Comparison of ENCODE assay signal across 15 mouse cellular contexts in the genomic region with DNA sequence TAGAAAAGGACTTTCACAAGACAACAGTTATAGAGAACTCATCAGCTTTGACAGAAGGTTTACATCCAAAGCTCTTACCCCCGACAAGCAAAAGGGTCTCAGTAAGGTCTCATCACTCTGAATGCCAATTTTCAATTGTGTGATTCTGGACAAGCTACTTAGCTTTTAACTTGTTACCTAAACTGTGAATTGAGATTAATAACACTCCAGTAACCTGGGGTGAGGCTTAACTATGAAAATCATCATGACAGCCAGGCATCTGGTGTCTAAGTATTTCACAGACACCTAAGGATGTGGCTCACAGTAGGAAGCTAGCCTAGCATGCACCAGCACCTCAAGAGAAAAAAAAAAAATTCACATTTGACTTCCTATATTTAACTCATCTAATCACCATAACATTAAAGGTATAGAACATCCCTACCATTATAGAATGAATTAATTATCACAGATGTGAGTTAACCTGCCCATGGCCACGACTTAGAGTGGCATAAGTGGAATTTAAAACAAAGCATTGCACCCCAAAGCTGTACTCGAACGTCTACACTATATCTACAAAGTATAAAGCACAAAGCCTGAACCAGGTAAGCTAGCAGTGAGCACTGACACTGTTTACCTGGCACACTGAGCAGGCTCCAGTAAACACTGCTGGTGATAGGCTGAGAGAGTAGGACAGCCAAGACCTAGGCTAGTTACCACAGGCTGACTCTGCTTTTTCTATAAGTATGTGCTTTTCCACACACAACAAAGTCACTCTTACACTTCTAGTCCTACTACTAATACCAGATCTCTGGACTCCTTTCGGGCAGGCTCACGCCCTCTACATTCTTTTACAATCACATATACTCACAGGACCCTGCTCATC. TPM values are rescaled to one million over a fixed set of nuclear protein-coding genes. Genes with fewer than 3 reads are reported as not detected.
DNase-seq lines count a peak whose midpoint lies in the region; ATAC-seq and TF ChIP-seq lines count a peak whose summit lies in the region.
"Had no signal": no experiment of that assay in that cellular context is flagged by ENCODE, and none has a peak within 500 bp of the region (broad histone marks: within the 10 kb centered on the region; RNA-seq: fewer than 3 reads in every experiment).

No protein-coding gene starts in this region.

- no peak overlapping the region for H3K4me2 ChIP-seq in midbrain, postnatal 0 days (ENCODE audit: low read depth, low read length, poor library complexity, severe bottlenecking)

- H3K27me3 ChIP-seq in midbrain, postnatal 0 days (ENCODE audit: insufficient read depth, low read length) = no peaks in the 10 kb centered on the region
- no peaks in the 10 kb centered on the region for H3K27me3 ChIP-seq in midbrain, embryonic 10.5 days (ENCODE audit: low read depth, poor library complexity, severe bottlenecking)
- H3K27me3 ChIP-seq: Patski had no signal

- H3K27ac ChIP-seq in midbrain, postnatal 0 days (ENCODE audit: low read depth, low read length) = no peak overlapping the region
- H3K27ac ChIP-seq in midbrain, embryonic 10.5 days (replicated peaks) = no peak overlapping the region
- no peak overlapping the region for H3K27ac ChIP-seq in left cerebral cortex, adult 2 months

- peak; percentile 68 for DNase-seq in heart, adult 11 months
- no peak for DNase-seq in heart, postnatal 14 days
- peak; percentile 27 for DNase-seq in midbrain, postnatal 0 days (ENCODE audit: low spot score)
- DNase-seq in midbrain, embryonic 10.5 days (ENCODE audit: low spot score) = no peak
- DNase-seq in naive thymus-derived CD4-positive, alpha-beta T cell, adult 2 months (ENCODE audit: low read depth) = peak; percentile 62
- no peak for DNase-seq in left cerebral cortex, postnatal 25 days (ENCODE audit: low spot score in 2 of 2)
- no peak for DNase-seq in left cerebral cortex, adult 2 months (ENCODE audit: extremely low spot score in 1 of 2, low spot score in 2 of 2)
- DNase-seq: adrenal gland, adult 8-10 months; lung, postnatal 10 days had no signal

- no peak for ATAC-seq in midbrain, postnatal 0 days (ENCODE audit: low FRiP score)
- peak; percentile 18 for ATAC-seq in activated CD4-positive, CD25-positive, alpha-beta regulatory T cell, adult 4 months
- ATAC-seq: intestine, embryonic 16.5 days; midbrain, embryonic 16.5 days; Patski had no signal

- no peaks in the 10 kb centered on the region for H3K36me3 ChIP-seq in midbrain, postnatal 0 days (ENCODE audit: insufficient read depth, low read length)
- H3K36me3 ChIP-seq in midbrain, embryonic 10.5 days = peaks cover 17% of the 10 kb centered on the region

- TF ChIP-seq CTCF in midbrain, postnatal 0 days (IDR thresholded peaks at IDR 0.05) = no peak
- no peak for TF ChIP-seq CTCF in left cerebral cortex, adult 2 months (IDR thresholded peaks at IDR 0.05)

- WGBS in midbrain, postnatal 0 days = 74% methylated on average over 6 of the region's 6 CpGs
- 84% methylated on average over 6 of the region's 6 CpGs for WGBS in midbrain, embryonic 10.5 days

- no peaks in the 10 kb centered on the region for H3K9me3 ChIP-seq in midbrain, postnatal 0 days (ENCODE audit: low read length)
- no peaks in the 10 kb centered on the region for H3K9me3 ChIP-seq in midbrain, embryonic 10.5 days (replicated peaks)

- H3K4me1 ChIP-seq in midbrain, postnatal 0 days (ENCODE audit: insufficient read depth, low read length) = peaks cover 2% of the 10 kb centered on the region; the same call in 1 of the 2 replicates
- peaks cover 42% of the 10 kb centered on the region for H3K4me1 ChIP-seq in midbrain, embryonic 10.5 days

- no peak overlapping the region for H3K4me3 ChIP-seq in midbrain, postnatal 0 days (ENCODE audit: low read depth, low read length)
- no peak overlapping the region for H3K4me3 ChIP-seq in midbrain, embryonic 10.5 days
- no peak overlapping the region for H3K4me3 ChIP-seq in left cerebral cortex, adult 2 months

- no peak overlapping the region for H3K9ac ChIP-seq in midbrain, postnatal 0 days (replicated peaks; ENCODE audit: low read length, poor library complexity, severe bottlenecking)

- intact Hi-C loops in heart, postnatal 14 days (cut with DNase I) = no loop called here
- intact Hi-C loops in left cerebral cortex, postnatal 25 days (cut with DNase I) = no loop called here
- intact Hi-C loops in left cerebral cortex, adult 2 months (cut with DNase I) = no loop called here

RNA-seq across cellular contexts. Expression of gene Gm10300, which starts 32.8 kb away (rescaled TPM):
- under 1 TPM; 0.15 to 0.19 TPM for total RNA-seq in heart, postnatal 14 days (2021)
- total RNA-seq in midbrain, postnatal 0 days (2014; rRNA removed) = 0.05 TPM in 1 of 2 replicates, not detected in the other
- polyA plus RNA-seq in midbrain, postnatal 0 days (2015; fragmentation: Nextera tagmentation; extraction: Ambion mirVana) = 0.06 TPM in 1 of 2 replicates, not detected in the other
- not detected in 2 replicates for polyA plus RNA-seq in midbrain, embryonic 10.5 days (2016; fragmentation: Nextera tagmentation; extraction: Ambion mirVana)
- polyA plus RNA-seq in activated CD4-positive, CD25-positive, alpha-beta regulatory T cell, adult 4 months (2017; shearing (Covaris generic)) = not detected
- total RNA-seq in left cerebral cortex, postnatal 25 days (2021) = not detected
- total RNA-seq in left cerebral cortex, adult 2 months (2021) = not detected
- total RNA-seq: left cerebral cortex, postnatal 14 days had no signal
- polyA plus RNA-seq: C2C12; intestine, embryonic 16.5 days; midbrain, embryonic 16.5 days had no signal

RNA-seq across cellular contexts. Expression of gene Epb41, which starts 33.4 kb away (rescaled TPM):
- 100 to 1,000 TPM; 216 to 281 TPM for total RNA-seq in heart, postnatal 14 days (2021)
- 70.4 and 77.1 TPM in 2 replicates for total RNA-seq in midbrain, postnatal 0 days (2014; rRNA removed)
- 29.4 and 29.9 TPM in 2 replicates for polyA plus RNA-seq in midbrain, postnatal 0 days (2015; fragmentation: Nextera tagmentation; extraction: Ambion mirVana)
- polyA plus RNA-seq in midbrain, embryonic 10.5 days (2016; fragmentation: Nextera tagmentation; extraction: Ambion mirVana) = 123 and 167 TPM in 2 replicates
- 10 to 100 TPM; 26.9 to 27.1 TPM for polyA plus RNA-seq in activated CD4-positive, CD25-positive, alpha-beta regulatory T cell, adult 4 months (2017; shearing (Covaris generic))
- 10 to 100 TPM; 32.5 to 42.7 TPM for total RNA-seq in left cerebral cortex, postnatal 25 days (2021)
- 10 to 100 TPM; 40.7 to 41.7 TPM for total RNA-seq in left cerebral cortex, adult 2 months (2021)

Comparison
In these comparisons a context has a peak if more than half of its experiments do, and no peak if none do; other contexts are left out.
1. DNase-seq: peak in heart, adult 11 months (single experiment), midbrain, postnatal 0 days (single experiment) and naive thymus-derived CD4-positive, alpha-beta T cell, adult 2 months (single experiment); none in heart, postnatal 14 days (0 of 2), midbrain, embryonic 10.5 days (single experiment), left cerebral cortex, postnatal 25 days (0 of 2) and left cerebral cortex, adult 2 months (0 of 2).